Mouse (Mus musculus) olfactory bulb, adult 2 months (tissue): ENCODE results near the gene Ramp1.

Experiments
- CTCF ChIP-seq: fragments of 200-500 bp; IDR thresholded peaks from 2 replicates; pipeline ENCODE4 v1.5.1; 2012; ENCODE audit warnings: low read depth, mild to moderate bottlenecking, low read length, moderate library complexity; ENCODE audit not compliant: insufficient read depth
- POLR2A ChIP-seq: fragments of 200-500 bp; IDR thresholded peaks from 2 replicates; pipeline ENCODE4 v1.6.1; 2012; ENCODE audit warnings: mild to moderate bottlenecking, low read depth, low read length, moderate library complexity; ENCODE audit not compliant: insufficient read depth

DNA sequence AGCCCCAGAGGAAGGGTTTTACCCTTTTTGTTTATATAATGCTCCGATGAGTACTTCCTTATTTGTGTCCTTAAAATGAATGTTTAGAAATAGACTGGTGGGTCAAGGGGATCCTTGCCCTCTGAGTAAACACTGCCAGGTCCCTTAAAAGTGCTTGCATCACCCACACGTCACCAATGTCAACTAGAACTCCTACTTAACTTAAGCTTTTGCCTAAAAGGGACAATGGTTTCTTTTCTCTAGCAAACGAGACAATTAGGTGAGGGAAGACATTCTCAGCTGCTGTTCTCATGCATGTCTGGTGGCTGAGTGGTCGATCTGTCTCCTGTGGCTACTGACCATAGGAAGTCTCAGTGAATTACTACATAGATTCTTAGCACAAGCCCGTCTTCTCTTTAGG lies 52.3 kb downstream of the Ramp1 start:
- TF ChIP-seq POLR2A (no peak), CTCF (no peak)
